Mouse (Mus musculus) bone marrow macrophage, adult 2 months (primary cell): ENCODE measurements around the gene Snx14.

Experiments used
- CTCF ChIP-seq: IDR thresholded peaks from 2 replicates; pipeline ENCODE4 v1.5.1; 2012; ENCODE audit warnings: low read depth, mild to moderate bottlenecking, low read length, moderate library complexity
- POLR2A ChIP-seq: IDR thresholded peaks from 2 replicates; pipeline ENCODE4 v1.6.1; 2012; ENCODE audit warnings: mild to moderate bottlenecking, low read depth, low read length, borderline replicate concordance

DNA sequence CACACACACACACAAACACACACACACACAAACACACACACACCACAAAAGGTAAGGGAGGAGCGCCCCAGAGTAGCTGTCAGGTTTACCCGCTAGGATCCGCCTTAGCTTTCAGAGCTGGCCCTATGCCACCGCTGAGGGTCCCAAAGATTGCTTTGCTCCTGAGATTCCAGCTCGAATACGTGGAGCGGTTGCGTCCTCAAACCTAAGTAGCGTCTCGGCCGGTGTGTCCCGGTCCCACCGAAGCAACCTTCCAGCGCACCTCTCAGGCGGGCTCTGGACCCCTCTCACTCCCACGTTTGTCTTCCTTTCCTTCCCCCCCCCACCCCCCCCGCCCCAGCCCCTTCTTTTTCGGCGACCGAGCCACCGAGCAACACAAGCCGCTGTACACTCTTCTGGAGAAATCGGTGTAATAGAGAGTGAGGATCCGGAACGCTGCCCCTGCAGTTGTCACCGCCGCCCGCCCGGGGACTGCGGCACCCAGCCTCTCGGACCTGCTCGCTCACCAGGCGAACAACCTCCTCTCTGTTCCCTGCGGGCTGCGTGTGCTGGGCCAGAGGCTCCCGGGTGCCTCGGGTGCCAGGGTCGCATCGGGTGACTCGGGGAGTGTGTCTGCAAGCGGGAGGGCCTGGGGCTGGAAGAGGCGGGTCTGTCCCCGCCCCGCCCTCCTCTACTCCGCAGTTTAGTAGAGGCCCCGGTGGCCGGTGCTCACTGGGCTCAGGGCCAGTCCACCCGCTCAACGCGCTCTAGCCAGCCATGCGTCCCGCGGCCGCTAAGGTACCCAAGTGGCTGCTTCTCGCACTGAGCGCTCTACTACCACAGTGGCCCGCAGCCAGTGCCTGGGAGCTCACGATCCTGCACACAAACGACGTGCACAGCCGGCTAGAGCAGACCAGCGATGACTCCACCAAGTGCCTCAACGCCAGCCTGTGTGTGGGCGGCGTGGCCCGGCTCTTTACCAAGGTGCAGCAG, 111.5 kb downstream of the Snx14 start, which contains the start of gene Nt5e:
- TF ChIP-seq CTCF (no peak), POLR2A (no peak)
